Mouse (Mus musculus): ENCODE results near the gene Gm10320.

DNA sequence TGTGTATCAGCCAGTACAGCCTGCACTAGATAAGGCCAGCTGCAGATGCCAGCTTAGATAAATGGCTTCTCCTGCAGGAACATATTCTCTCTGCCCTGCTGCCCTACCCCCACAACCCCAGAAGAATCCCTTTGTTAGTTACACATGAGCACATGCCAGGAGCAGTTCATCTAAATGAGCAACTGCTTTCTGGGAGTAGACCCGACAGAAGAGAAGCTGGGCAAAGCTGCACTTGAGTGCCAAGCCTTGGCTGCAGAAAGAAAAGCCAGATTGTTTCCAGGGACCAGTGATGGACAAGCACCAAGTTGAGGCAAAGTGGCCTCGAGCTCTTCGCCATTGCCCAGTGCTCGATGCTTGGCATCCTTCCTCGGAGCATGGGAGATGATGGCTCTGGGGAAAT is 46.8 kb upstream of the Gm10320 start:
- TF ChIP-seq CTCF (IDR thresholded peaks at IDR 0.05; ENCODE audit: low read depth): no peak
- TF ChIP-seq EP300 (IDR thresholded peaks at IDR 0.05; ENCODE audit: low read depth): no peak

Measured in liver, embryonic 14.5 days (tissue).